Mouse (Mus musculus) spleen, adult 2 months (tissue): Measurements from ENCODE around the gene Chd4.

Source experiments
- CTCF ChIP-seq: fragments of 200-500 bp; IDR thresholded peaks from 2 replicates; pipeline ENCODE4 v1.5.1; 2011; ENCODE audit warnings: mild to moderate bottlenecking, inconsistent platforms; ENCODE audit not compliant: insufficient read depth, insufficient read length, insufficient replicate concordance; ENCODE audit errors: extremely low read depth
- POLR2A ChIP-seq: fragments of 200-500 bp; IDR thresholded peaks from 2 replicates; pipeline ENCODE4 v1.6.1; 2011; ENCODE audit warnings: low read depth, low read length, inconsistent platforms

DNA sequence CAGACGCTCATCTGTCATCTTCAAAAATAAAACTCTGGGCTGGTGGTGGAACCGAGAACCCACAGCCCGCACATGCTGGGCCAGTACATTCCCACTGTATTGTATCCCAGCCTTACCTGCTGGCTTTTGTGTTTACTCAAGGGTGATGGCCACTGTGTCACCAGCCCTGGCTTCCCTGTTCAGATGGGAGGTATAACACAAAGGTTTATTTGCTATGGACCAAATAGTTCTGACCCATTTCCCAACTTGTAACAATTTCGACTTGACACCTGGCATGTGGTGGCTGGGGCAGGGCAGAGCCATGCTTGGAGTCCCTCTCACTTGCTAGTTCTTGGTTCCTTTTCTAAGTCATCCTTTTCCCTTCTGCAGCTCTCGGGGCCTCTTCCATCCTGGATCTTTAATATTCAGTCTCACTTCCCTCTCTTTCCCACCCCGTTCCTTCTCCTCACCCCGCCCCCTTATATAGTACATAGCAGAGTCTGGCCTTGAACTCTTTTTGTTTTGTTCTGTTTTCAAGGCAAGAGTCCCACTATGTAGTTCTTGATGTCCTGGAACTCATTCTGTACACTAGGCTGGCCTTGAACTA, 12.9 kb upstream of the Chd4 start:
- TF ChIP-seq POLR2A, result no peak
- TF ChIP-seq CTCF, result no peak
